In genomic region chr14:78482385-78483231, GRCm38 (mm10) we compare ENCODE assay signal across 9 mouse cellular contexts. TPM values are rescaled to one million over a fixed set of nuclear protein-coding genes. Genes with fewer than 3 reads are reported as not detected.
DNase-seq lines count a peak whose midpoint lies in the region; ATAC-seq and TF ChIP-seq lines count a peak whose summit lies in the region.
"Had no signal": no experiment of that assay in that cellular context is flagged by ENCODE, and none has a peak within 500 bp of the region (broad histone marks: within the 10 kb centered on the region; RNA-seq: fewer than 3 reads in every experiment).

No protein-coding gene starts in this region.

- peaks cover 8% of the 10 kb centered on the region for H3K4me1 ChIP-seq in E14TG2a.4 (replicated peaks; ENCODE audit: low read depth, low read length)
- H3K4me1 ChIP-seq in lung, embryonic 14.5 days (ENCODE audit: insufficient read depth), result no peaks in the 10 kb centered on the region

- no peaks in the 10 kb centered on the region for H3K27me3 ChIP-seq in E14TG2a.4 (ENCODE audit: insufficient read depth, low read length)
- no peaks in the 10 kb centered on the region for H3K27me3 ChIP-seq in lung, embryonic 14.5 days (ENCODE audit: insufficient read depth, low read length)

- peak; percentile 40 for TF ChIP-seq CTCF in E14TG2a.4 (conservative IDR thresholded peaks at IDR 0.05; ENCODE audit: low read length)
- peak; percentile 90 for TF ChIP-seq CTCF in lung, embryonic 14.5 days (IDR thresholded peaks at IDR 0.05; ENCODE audit: low read depth)

- H3K27ac ChIP-seq in lung, embryonic 14.5 days (ENCODE audit: low read depth), result no peak overlapping the region
- H3K27ac ChIP-seq: macrophage had no signal

- H3K36me3 ChIP-seq in E14TG2a.4 (ENCODE audit: insufficient read depth, low read length), result no peaks in the 10 kb centered on the region
- no peaks in the 10 kb centered on the region for H3K36me3 ChIP-seq in lung, embryonic 14.5 days (ENCODE audit: insufficient read depth)

- WGBS in lung, embryonic 14.5 days, result 23% methylated on average over 14 of the region's 14 CpGs

- H3K4me3 ChIP-seq in E14TG2a.4 (replicated peaks; ENCODE audit: low read length), result no peak overlapping the region
- no peak overlapping the region for H3K4me3 ChIP-seq in lung, embryonic 14.5 days (ENCODE audit: low read depth, low read length)

- 0 out of 2 replicates have a peak overlapping the region, but pooled peaks have one; percentile 43 for H3K9ac ChIP-seq in lung, embryonic 14.5 days

- peak; percentile 25; the same call in 1 of the 2 replicates for ATAC-seq in erythroblast, adult 5-6 weeks (replicated peaks; ENCODE audit: low FRiP score, poor library complexity, severe bottlenecking)
- peak; percentile 99 to 100 for ATAC-seq in hematopoietic stem cell, adult 5-6 weeks (replicated peaks in 1 of 2; ENCODE audit: insufficient read depth in 1 of 2, low FRiP score in 2 of 2, low TSS enrichment in 1 of 2, low read depth in 1 of 2, poor library complexity in 2 of 2, severe bottlenecking in 2 of 2)
- ATAC-seq in lung, embryonic 14.5 days (ENCODE audit: insufficient read depth), result peak; percentile 94; the same call in 1 of the 2 replicates

- peak overlapping the region; percentile 41 for H3K4me2 ChIP-seq in lung, embryonic 14.5 days

- DNase-seq in adrenal gland, postnatal 4 days (ENCODE audit: low spot score in 2 of 2), result peak; percentile 9 to 10
- DNase-seq in layer of hippocampus, adult 9-11 months, result peak; percentile 66
- peak; percentile 81 for DNase-seq in lung, embryonic 14.5 days
- peak; percentile 13 for DNase-seq in ovary, postnatal 14 days (ENCODE audit: low spot score)
- peak; percentile 75 for DNase-seq in thymus, postnatal 4 days

- H3K9me3 ChIP-seq in E14TG2a.4 (ENCODE audit: low read length), result no peaks in the 10 kb centered on the region
- no peaks in the 10 kb centered on the region for H3K9me3 ChIP-seq in lung, embryonic 14.5 days (ENCODE audit: low read depth, low read length)

RNA-seq across cellular contexts. Expression of gene Akap11, which starts 54.0 kb away (rescaled TPM):
- 10 to 100 TPM; 51.0 to 53.9 TPM for total RNA-seq in adrenal gland, postnatal 4 days (2021)
- 8.8 and 9.4 TPM in 2 replicates for total RNA-seq in erythroblast, adult 5-6 weeks (2015; ENCODE audit: low replicate concordance)
- total RNA-seq in erythroblast, adult 5-6 weeks (2017; ENCODE audit: low replicate concordance), result 14.6 and 31.2 TPM in 2 replicates
- total RNA-seq in hematopoietic stem cell, adult 5-6 weeks (2017), result 53.6 and 55.3 TPM in 2 replicates
- polyA plus RNA-seq in lung, embryonic 14.5 days (2014; fragmentation: Nextera tagmentation; extraction: Ambion mirVana), result 18.3 and 18.9 TPM in 2 replicates

Comparison
In these comparisons a context has a peak if more than half of its experiments do, and no peak if none do; other contexts are left out.
1. DNase-seq: peak in every context shown above with its lines; median percentile 81 in lung, embryonic 14.5 days; 75 in thymus, postnatal 4 days; 66 in layer of hippocampus, adult 9-11 months; 13 in ovary, postnatal 14 days; 10 in adrenal gland, postnatal 4 days.
2. ATAC-seq: peak in every context shown above with its lines; median percentile 100 in hematopoietic stem cell, adult 5-6 weeks; 94 in lung, embryonic 14.5 days; 25 in erythroblast, adult 5-6 weeks.